Mouse (Mus musculus): ENCODE data around the gene Gm6096. TPM values are rescaled to one million over a fixed set of nuclear protein-coding genes. Genes with fewer than 3 reads are reported as not detected.

The Gm6096 gene
- total and polyA plus RNA-seq, 2 experiments from 2014 or later, result not detected

DNA sequence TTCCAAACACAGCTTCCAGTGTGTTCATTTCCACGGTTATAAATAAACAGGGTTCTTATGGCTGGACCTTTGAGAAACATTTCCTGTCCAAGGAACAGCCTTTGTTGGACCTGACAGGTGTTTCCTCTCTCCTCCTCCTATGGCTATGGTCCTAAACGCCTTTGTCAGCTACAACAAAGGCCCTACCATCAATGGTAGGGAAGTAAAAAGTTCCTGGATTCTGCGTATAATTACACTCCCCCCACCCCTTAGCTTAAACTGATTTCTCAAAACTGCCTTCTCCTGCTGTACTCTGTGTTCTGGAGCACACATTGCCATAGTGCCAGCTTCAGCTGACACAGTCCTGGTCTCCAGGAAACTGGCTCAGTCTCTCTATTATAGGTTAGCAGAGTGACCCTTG is 4.3 kb downstream of the Gm6096 start:
- ATAC-seq (no peak), DNase-seq (ENCODE audit: low spot score) (no peak)
- WGBS, result 76% methylated on average over 3 of the region's 3 CpGs
- no peaks in the 10 kb centered on the region for H3K4me1 ChIP-seq (ENCODE audit: insufficient read depth, low read length)
- H3K9ac ChIP-seq (replicated peaks; ENCODE audit: low read length), result no peak overlapping the region
- H3K36me3 ChIP-seq (ENCODE audit: insufficient read depth, low read length), result peaks cover 34% of the 10 kb centered on the region
- H3K9me3 ChIP-seq (ENCODE audit: low read length), result no peaks in the 10 kb centered on the region
- H3K4me3 ChIP-seq (ENCODE audit: low read length), result no peak overlapping the region
- H3K27ac ChIP-seq, result no peak overlapping the region
- no peaks in the 10 kb centered on the region for H3K27me3 ChIP-seq (ENCODE audit: insufficient read depth, low read length)
- no peak for TF ChIP-seq CTCF (IDR thresholded peaks at IDR 0.05; ENCODE audit: low read depth)
- no peak overlapping the region for H3K4me2 ChIP-seq (ENCODE audit: low read depth, low read length)

DNA sequence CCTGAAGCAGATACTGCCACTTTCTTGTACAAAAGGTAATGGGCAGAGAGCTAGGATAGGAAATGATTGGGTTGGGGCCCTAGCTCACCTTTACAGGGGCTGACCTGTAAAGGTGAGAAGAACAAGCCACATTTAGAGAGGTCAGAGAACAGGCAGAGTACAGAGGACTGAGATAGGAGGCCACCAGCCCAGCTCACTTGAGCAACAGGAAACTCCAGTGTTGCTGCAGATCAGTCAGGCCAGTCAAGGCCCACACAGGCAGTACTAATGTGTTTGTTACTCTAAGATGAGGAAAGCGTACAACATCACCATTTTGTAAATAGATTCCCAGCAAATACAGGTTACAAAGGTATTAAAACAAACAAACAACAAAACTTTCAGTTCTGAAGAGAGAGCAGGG is 5.1 kb downstream of the Gm6096 start:
- H3K27me3 ChIP-seq (ENCODE audit: insufficient read depth, low read length), result no peaks in the 10 kb centered on the region

DNA sequence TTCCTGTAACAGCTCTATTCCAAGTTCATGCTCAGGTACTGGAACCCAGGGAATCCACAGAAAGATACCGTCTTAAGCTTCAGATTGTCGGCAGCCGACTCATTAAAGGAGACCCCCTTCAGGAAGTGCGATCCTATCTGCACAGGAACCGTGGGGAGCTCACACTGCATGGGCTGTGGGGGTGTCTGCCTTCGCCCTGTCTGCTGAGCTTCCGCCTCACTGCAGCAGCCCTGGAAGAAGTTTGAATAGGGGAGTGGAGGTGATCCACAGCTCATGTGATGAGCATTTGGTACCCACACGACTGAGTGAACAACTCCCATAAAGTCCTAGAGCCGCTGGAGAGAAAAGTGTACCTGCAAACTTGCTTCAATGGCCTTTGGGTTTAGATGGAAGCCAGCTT is 6.4 kb downstream of the Gm6096 start:
- 90% methylated on average over 9 of the region's 9 CpGs for WGBS
- Histone ChIP-seq H3K9me3 (ENCODE audit: low read length) (no peaks in the 10 kb centered on the region), H3K9ac (replicated peaks; ENCODE audit: low read length) (no peak overlapping the region), H3K4me1 (ENCODE audit: insufficient read depth, low read length) (no peaks in the 10 kb centered on the region), H3K36me3 (ENCODE audit: insufficient read depth, low read length) (peaks cover 35% of the 10 kb centered on the region), H3K4me2 (ENCODE audit: low read depth, low read length) (no peak overlapping the region), H3K27ac (no peak overlapping the region), H3K27me3 (ENCODE audit: insufficient read depth, low read length) (no peaks in the 10 kb centered on the region), H3K4me3 (ENCODE audit: low read length) (no peak overlapping the region)
- DNase-seq (ENCODE audit: low spot score) (no peak), ATAC-seq (no peak)
- TF ChIP-seq CTCF (IDR thresholded peaks at IDR 0.05; ENCODE audit: low read depth), result no peak

More for the DNA sequence above, 5.1 kb downstream of the Gm6096 start:
- H3K27ac ChIP-seq, result peak overlapping the region; percentile 11; the same call in 1 of the 2 replicates
- TF ChIP-seq CTCF (IDR thresholded peaks at IDR 0.05; ENCODE audit: low read depth), result no peak
- ATAC-seq, result no peak
- WGBS, result 92% methylated on average over 1 of the region's 1 CpGs
- peaks cover 30% of the 10 kb centered on the region for H3K36me3 ChIP-seq (ENCODE audit: insufficient read depth, low read length)
- DNase-seq (ENCODE audit: low spot score), result no peak
- H3K4me3 ChIP-seq (ENCODE audit: low read length), result no peak overlapping the region
- H3K9me3 ChIP-seq (ENCODE audit: low read length), result no peaks in the 10 kb centered on the region
- no peak overlapping the region for H3K4me2 ChIP-seq (ENCODE audit: low read depth, low read length)
- H3K4me1 ChIP-seq (ENCODE audit: insufficient read depth, low read length), result no peaks in the 10 kb centered on the region
- H3K9ac ChIP-seq (replicated peaks; ENCODE audit: low read length), result no peak overlapping the region

DNA sequence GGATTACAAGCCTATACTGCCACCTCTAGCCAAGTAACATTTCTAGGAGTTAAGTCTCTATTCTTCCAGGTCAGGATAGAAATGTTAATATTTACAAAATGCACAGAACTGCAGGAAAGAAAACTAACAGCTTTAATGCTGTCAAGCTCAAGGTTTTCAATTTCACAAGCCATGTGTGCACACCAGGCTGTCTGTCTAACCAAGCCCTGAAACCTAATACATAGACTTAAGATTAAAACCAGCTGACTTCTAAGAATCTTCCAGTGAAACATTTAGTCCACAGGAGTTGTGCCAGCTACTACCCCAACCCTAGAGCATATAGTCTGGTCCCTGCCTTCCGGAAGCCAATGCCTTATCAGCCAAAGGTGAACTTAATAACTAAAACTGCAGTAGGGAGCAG is 7.6 kb downstream of the Gm6096 start:
- ATAC-seq (no peak), DNase-seq (ENCODE audit: low spot score) (no peak)
- Histone ChIP-seq H3K27ac (no peak overlapping the region), H3K4me2 (ENCODE audit: low read depth, low read length) (no peak overlapping the region), H3K27me3 (ENCODE audit: insufficient read depth, low read length) (no peaks in the 10 kb centered on the region), H3K9me3 (ENCODE audit: low read length) (no peaks in the 10 kb centered on the region), H3K9ac (replicated peaks; ENCODE audit: low read length) (no peak overlapping the region), H3K4me1 (ENCODE audit: insufficient read depth, low read length) (no peaks in the 10 kb centered on the region), H3K36me3 (ENCODE audit: insufficient read depth, low read length) (peaks cover 35% of the 10 kb centered on the region), H3K4me3 (ENCODE audit: low read length) (no peak overlapping the region)
- 83% methylated on average over 1 of the region's 1 CpGs for WGBS
- TF ChIP-seq CTCF (IDR thresholded peaks at IDR 0.05; ENCODE audit: low read depth), result no peak

DNA sequence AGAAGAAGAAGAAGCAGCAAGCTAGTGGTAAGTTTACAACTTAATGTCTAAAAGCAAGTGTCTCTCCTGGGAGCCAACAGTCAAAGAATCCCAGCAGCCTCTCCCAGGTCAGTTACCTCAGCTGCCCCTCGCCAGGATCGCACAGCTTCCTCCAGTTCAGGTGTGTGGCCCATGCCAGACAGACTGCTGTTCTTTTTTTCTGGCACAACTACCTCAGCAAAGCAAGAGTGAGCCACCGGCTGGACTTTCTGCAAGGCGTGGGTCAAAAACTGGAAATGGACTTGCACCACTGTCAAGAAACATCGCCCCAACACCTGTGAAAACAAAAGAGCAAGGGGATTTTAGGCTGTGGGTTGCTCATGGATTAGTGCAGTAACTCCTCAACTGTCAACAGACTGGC is 12.6 kb downstream of the Gm6096 start:
- H3K36me3 ChIP-seq (ENCODE audit: insufficient read depth, low read length), result peaks cover 4% of the 10 kb centered on the region; the same call in 1 of the 2 replicates
- no peak overlapping the region for H3K9ac ChIP-seq (replicated peaks; ENCODE audit: low read length)
- no peak overlapping the region for H3K27ac ChIP-seq
- H3K4me3 ChIP-seq (ENCODE audit: low read length), result no peak overlapping the region
- no peak overlapping the region for H3K4me2 ChIP-seq (ENCODE audit: low read depth, low read length)
- H3K27me3 ChIP-seq (ENCODE audit: insufficient read depth, low read length), result no peaks in the 10 kb centered on the region
- TF ChIP-seq CTCF (IDR thresholded peaks at IDR 0.05; ENCODE audit: low read depth), result no peak
- H3K4me1 ChIP-seq (ENCODE audit: insufficient read depth, low read length), result no peaks in the 10 kb centered on the region
- DNase-seq (ENCODE audit: low spot score) (no peak), ATAC-seq (no peak)
- WGBS, result 93% methylated on average over 5 of the region's 5 CpGs
- no peaks in the 10 kb centered on the region for H3K9me3 ChIP-seq (ENCODE audit: low read length)

DNA sequence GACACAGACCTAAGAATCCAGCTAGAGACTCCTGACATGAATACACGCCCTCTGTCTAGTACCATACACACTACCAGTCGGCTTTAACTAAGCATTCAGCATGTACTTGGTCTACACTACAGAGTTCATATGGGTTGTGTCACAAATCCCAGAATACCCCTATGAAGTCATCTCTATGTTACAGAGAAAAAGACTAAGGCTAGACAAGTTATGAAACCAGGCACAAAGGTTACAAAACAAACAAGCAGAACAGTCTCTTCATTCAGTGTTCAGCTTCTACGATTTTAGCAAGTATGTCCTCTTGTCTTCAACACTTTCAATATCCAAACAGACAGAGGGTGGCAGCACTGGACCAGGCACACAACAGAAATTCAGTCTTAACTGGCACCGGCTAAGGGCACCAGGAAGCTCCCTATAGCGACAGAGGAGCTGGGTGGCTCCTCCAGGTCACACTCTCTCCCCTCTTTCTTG is 15.1 kb downstream of the Gm6096 start:
- peak; percentile 61 for DNase-seq (ENCODE audit: low spot score)
- peaks cover 4% of the 10 kb centered on the region; the same call in 1 of the 2 replicates for H3K36me3 ChIP-seq (ENCODE audit: insufficient read depth, low read length)
- no peak overlapping the region for H3K4me3 ChIP-seq (ENCODE audit: low read length)
- 48% methylated on average over 5 of the region's 5 CpGs for WGBS
- H3K9me3 ChIP-seq (ENCODE audit: low read length), result no peaks in the 10 kb centered on the region
- H3K9ac ChIP-seq (replicated peaks; ENCODE audit: low read length), result no peak overlapping the region
- no peak overlapping the region for H3K27ac ChIP-seq
- H3K27me3 ChIP-seq (ENCODE audit: insufficient read depth, low read length), result no peaks in the 10 kb centered on the region
- no peaks in the 10 kb centered on the region for H3K4me1 ChIP-seq (ENCODE audit: insufficient read depth, low read length)
- TF ChIP-seq CTCF (IDR thresholded peaks at IDR 0.05; ENCODE audit: low read depth), result peak; percentile 73
- no peak overlapping the region for H3K4me2 ChIP-seq (ENCODE audit: low read depth, low read length)
- ATAC-seq, result peak; percentile 61; the same call in 1 of the 2 replicates

DNA sequence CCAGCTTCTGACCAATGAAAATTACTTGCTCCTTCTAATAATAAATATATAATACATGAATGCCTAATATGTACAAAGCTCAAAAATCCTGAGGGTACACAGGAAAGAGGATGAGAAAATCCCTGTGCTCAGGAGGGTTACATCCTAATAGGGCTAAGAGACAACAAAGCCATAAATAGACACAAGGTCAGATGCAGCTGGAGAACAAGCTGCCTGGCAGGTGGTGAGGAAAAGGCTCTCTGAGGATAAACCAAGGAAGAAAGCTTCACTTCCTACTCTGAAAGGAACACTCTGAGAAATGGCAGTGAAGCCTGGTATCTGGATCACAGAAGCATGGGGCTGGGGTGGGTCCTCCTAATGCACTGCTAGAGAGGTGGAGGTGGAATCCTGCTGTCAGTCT is 15.6 kb downstream of the Gm6096 start:
- Histone ChIP-seq H3K27me3 (ENCODE audit: insufficient read depth, low read length) (no peaks in the 10 kb centered on the region), H3K4me3 (ENCODE audit: low read length) (no peak overlapping the region), H3K4me2 (ENCODE audit: low read depth, low read length) (no peak overlapping the region), H3K27ac (no peak overlapping the region), H3K9me3 (ENCODE audit: low read length) (no peaks in the 10 kb centered on the region), H3K9ac (replicated peaks; ENCODE audit: low read length) (no peak overlapping the region), H3K4me1 (ENCODE audit: insufficient read depth, low read length) (no peaks in the 10 kb centered on the region), H3K36me3 (ENCODE audit: insufficient read depth, low read length) (peaks cover 4% of the 10 kb centered on the region; the same call in 1 of the 2 replicates)
- no peak for ATAC-seq
- DNase-seq (ENCODE audit: low spot score), result no peak
- no peak for TF ChIP-seq CTCF (IDR thresholded peaks at IDR 0.05; ENCODE audit: low read depth)
